ENCODE assay signal across 8 mouse cellular contexts in genomic region chr3:122629580-122629979, GRCm38 (mm10). TPM values are rescaled to one million over a fixed set of nuclear protein-coding genes. Genes with fewer than 3 reads are reported as not detected.
DNase-seq lines count a peak whose midpoint lies in the region; ATAC-seq lines count a peak whose summit lies in the region.

No protein-coding gene starts in this region.

- H3K9ac ChIP-seq in embryonic facial prominence, embryonic 12.5 days: no peak overlapping the region
- no peak overlapping the region for H3K9ac ChIP-seq in hindbrain, embryonic 12.5 days
- H3K9ac ChIP-seq in midbrain, embryonic 15.5 days: no peak overlapping the region

- H3K36me3 ChIP-seq in embryonic facial prominence, embryonic 12.5 days: no peaks in the 10 kb centered on the region
- H3K36me3 ChIP-seq in hindbrain, embryonic 12.5 days: no peaks in the 10 kb centered on the region
- H3K36me3 ChIP-seq in midbrain, embryonic 15.5 days (replicated peaks): no peaks in the 10 kb centered on the region

- WGBS in embryonic facial prominence, embryonic 12.5 days: 6% methylated on average over 13 of the region's 13 CpGs
- WGBS in hindbrain, embryonic 12.5 days: 15% methylated on average over 13 of the region's 13 CpGs
- 11% methylated on average over 13 of the region's 13 CpGs for WGBS in midbrain, embryonic 15.5 days

- 0 out of 2 replicates have a peak, but pooled peaks cover under 1% of the 10 kb centered on the region for H3K4me1 ChIP-seq in embryonic facial prominence, embryonic 12.5 days
- no peaks in the 10 kb centered on the region for H3K4me1 ChIP-seq in hindbrain, embryonic 12.5 days
- H3K4me1 ChIP-seq in midbrain, embryonic 15.5 days: no peaks in the 10 kb centered on the region

- peak; percentile 21 for DNase-seq in CD4-positive, CD25-positive, alpha-beta regulatory T cell, adult 2 months (ENCODE audit: low read depth, low spot score)
- peak; percentile 34 for DNase-seq in liver
- DNase-seq in spleen, adult 12 weeks (ENCODE audit: low spot score): no peak
- no peak for DNase-seq in thymus, postnatal 25 days
- DNase-seq in adrenal gland, adult 8-10 months: no peak

- H3K27ac ChIP-seq in embryonic facial prominence, embryonic 12.5 days: no peak overlapping the region
- H3K27ac ChIP-seq in hindbrain, embryonic 12.5 days: no peak overlapping the region
- H3K27ac ChIP-seq in midbrain, embryonic 15.5 days: no peak overlapping the region

- no peak for ATAC-seq in embryonic facial prominence, embryonic 12.5 days (ENCODE audit: insufficient number of reproducible peaks, insufficient read depth, low FRiP score, low TSS enrichment)
- ATAC-seq in hindbrain, embryonic 12.5 days (ENCODE audit: low FRiP score): no peak
- no peak for ATAC-seq in midbrain, embryonic 15.5 days (replicated peaks)

- peak overlapping the region; percentile 14; the same call in 1 of the 2 replicates for H3K4me3 ChIP-seq in embryonic facial prominence, embryonic 12.5 days
- H3K4me3 ChIP-seq in hindbrain, embryonic 12.5 days: no peak overlapping the region
- no peak overlapping the region for H3K4me3 ChIP-seq in midbrain, embryonic 15.5 days

- H3K27me3 ChIP-seq in embryonic facial prominence, embryonic 12.5 days: no peaks in the 10 kb centered on the region
- H3K27me3 ChIP-seq in hindbrain, embryonic 12.5 days: no peaks in the 10 kb centered on the region
- H3K27me3 ChIP-seq in midbrain, embryonic 15.5 days (replicated peaks): no peaks in the 10 kb centered on the region

- H3K4me2 ChIP-seq in embryonic facial prominence, embryonic 12.5 days (replicated peaks): peak overlapping the region; percentile 31
- 0 out of 2 replicates have a peak overlapping the region, but pooled peaks have one; percentile 17 for H3K4me2 ChIP-seq in hindbrain, embryonic 12.5 days (replicated peaks)
- H3K4me2 ChIP-seq in midbrain, embryonic 15.5 days: peak overlapping the region; percentile 17

- H3K9me3 ChIP-seq in embryonic facial prominence, embryonic 12.5 days: no peaks in the 10 kb centered on the region
- no peaks in the 10 kb centered on the region for H3K9me3 ChIP-seq in hindbrain, embryonic 12.5 days (replicated peaks)
- no peaks in the 10 kb centered on the region for H3K9me3 ChIP-seq in midbrain, embryonic 15.5 days

RNA-seq across cellular contexts. Expression of gene Fnbp1l, which starts 10.1 kb away (rescaled TPM):
- polyA plus RNA-seq in embryonic facial prominence, embryonic 12.5 days (2016; fragmentation: Nextera tagmentation; extraction: Ambion mirVana): 76.5 and 80.1 TPM in 2 replicates
- polyA plus RNA-seq in hindbrain, embryonic 12.5 days (2016; fragmentation: Nextera tagmentation; extraction: Ambion mirVana): 139 and 151 TPM in 2 replicates
- 242 and 273 TPM in 2 replicates for polyA plus RNA-seq in midbrain, embryonic 15.5 days (2015; fragmentation: Nextera tagmentation; extraction: Ambion mirVana)
- total RNA-seq in adrenal gland, adult 8-10 months (2022): 10 to 100 TPM; 14.5 to 32.5 (median 22.5) TPM

Comparison
In these comparisons a context has a peak if more than half of its experiments do, and no peak if none do; other contexts are left out.
1. DNase-seq: peak in CD4-positive, CD25-positive, alpha-beta regulatory T cell, adult 2 months (single experiment) and liver (single experiment); none in spleen, adult 12 weeks (single experiment), thymus, postnatal 25 days (single experiment) and adrenal gland, adult 8-10 months (single experiment).
2. Peak in every context shown above with its lines, with median percentiles within 50 percentile points of each other: H3K4me2 ChIP-seq.